ENCODE assay signal across 9 mouse cellular contexts in the genomic region with DNA sequence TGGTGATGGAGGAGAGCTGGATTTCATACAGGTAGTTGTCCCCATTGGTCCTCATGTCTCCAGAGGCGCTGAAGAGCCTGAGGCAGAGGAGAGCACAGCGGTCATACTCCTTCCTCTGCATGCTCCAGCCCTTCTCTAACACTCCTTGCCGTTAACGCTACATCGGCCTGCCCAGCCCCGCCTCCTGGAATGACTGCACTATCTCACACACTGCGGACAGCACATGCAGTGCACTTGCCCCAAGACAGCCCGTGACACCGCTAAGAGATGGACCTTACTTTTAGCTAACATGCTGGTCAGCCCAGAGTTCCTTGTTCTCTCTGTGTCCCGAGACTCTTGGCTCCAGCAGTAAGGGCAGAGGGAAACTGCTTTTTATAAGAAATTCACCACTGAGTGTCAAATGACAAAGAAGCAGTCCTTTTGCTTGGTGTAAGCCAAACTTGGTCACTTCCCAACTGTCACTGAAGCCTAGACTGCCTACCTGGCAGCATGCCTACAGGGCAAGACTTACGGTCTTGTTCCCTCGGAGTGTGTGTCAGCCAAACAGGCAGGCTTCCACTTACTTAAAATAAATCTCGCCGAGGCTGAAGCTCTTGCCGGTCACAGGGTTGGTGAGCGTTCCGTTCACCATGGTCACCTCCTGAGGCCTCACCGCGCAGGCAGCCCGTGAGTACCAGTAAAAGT. TPM values are rescaled to one million over a fixed set of nuclear protein-coding genes. Genes with fewer than 3 reads are reported as not detected.
DNase-seq lines count a peak whose midpoint lies in the region; ATAC-seq and TF ChIP-seq lines count a peak whose summit lies in the region.
"Had no signal": no experiment of that assay in that cellular context is flagged by ENCODE, and none has a peak within 500 bp of the region (broad histone marks: within the 10 kb centered on the region; RNA-seq: fewer than 3 reads in every experiment).

No protein-coding gene starts in this region.

- TF ChIP-seq EP300 in heart, adult 2 months (IDR thresholded peaks at IDR 0.05; ENCODE audit: insufficient read depth, low read depth, low read length): 0 out of 2 replicates have a peak, but pooled peaks have one; percentile 39

- no peak overlapping the region for H3K9ac ChIP-seq in limb, embryonic 15.5 days
- H3K9ac ChIP-seq in heart, adult 2 months (ENCODE audit: low read depth, low read length): peak overlapping the region; percentile 11; the same call in 1 of the 2 replicates
- no peak overlapping the region for H3K9ac ChIP-seq in liver, embryonic 11.5 days (ENCODE audit: low read depth, low read length)

- DNase-seq in limb, embryonic 10.5 days (ENCODE audit: low spot score): no peak
- peak; percentile 50 to 81 for DNase-seq in heart, adult 2 months
- peak; percentile 25 to 41 for DNase-seq in layer of hippocampus, postnatal 14 days (ENCODE audit: low spot score in 2 of 2)
- no peak for DNase-seq in liver, embryonic 11.5 days (ENCODE audit: low spot score)
- DNase-seq in liver: no peak

- intact Hi-C loops in heart, adult 2 months (cut with DNase I): no loop called here

- H3K27ac ChIP-seq in limb, embryonic 15.5 days: peak overlapping the region; percentile 48; the same call in 1 of the 2 replicates
- H3K27ac ChIP-seq in limb, embryonic 10.5 days: no peak overlapping the region
- peak overlapping the region; percentile 83 for H3K27ac ChIP-seq in heart, adult 2 months
- H3K27ac ChIP-seq in liver, embryonic 11.5 days (ENCODE audit: low read depth, low read length): no peak overlapping the region

- H3K4me1 ChIP-seq in limb, embryonic 15.5 days: peaks cover 14% of the 10 kb centered on the region; the same call in 1 of the 2 replicates
- no peaks in the 10 kb centered on the region for H3K4me1 ChIP-seq in limb, embryonic 10.5 days
- peaks cover 6% of the 10 kb centered on the region; the same call in 1 of the 2 replicates for H3K4me1 ChIP-seq in heart, adult 2 months (ENCODE audit: control insufficient read depth, insufficient read depth, low read length)
- no peaks in the 10 kb centered on the region for H3K4me1 ChIP-seq in liver, embryonic 11.5 days (replicated peaks; ENCODE audit: control insufficient read depth, insufficient read depth, low read length)

- no peaks in the 10 kb centered on the region for H3K27me3 ChIP-seq in limb, embryonic 15.5 days
- H3K27me3 ChIP-seq in limb, embryonic 10.5 days (ENCODE audit: low read depth, poor library complexity, severe bottlenecking): no peaks in the 10 kb centered on the region
- no peaks in the 10 kb centered on the region for H3K27me3 ChIP-seq in heart, adult 2 months (ENCODE audit: control insufficient read depth, insufficient read depth, low read length)
- no peaks in the 10 kb centered on the region for H3K27me3 ChIP-seq in liver, embryonic 11.5 days (replicated peaks; ENCODE audit: control insufficient read depth, insufficient read depth, low read length)

- H3K36me3 ChIP-seq in limb, embryonic 15.5 days: peaks cover 86% of the 10 kb centered on the region
- peaks cover 100% of the 10 kb centered on the region for H3K36me3 ChIP-seq in limb, embryonic 10.5 days
- H3K36me3 ChIP-seq in heart, adult 2 months (ENCODE audit: control insufficient read depth, insufficient read depth, low read length): no peaks in the 10 kb centered on the region; the same call in 1 of the 2 replicates
- H3K36me3 ChIP-seq in liver, embryonic 11.5 days (ENCODE audit: control insufficient read depth, insufficient read depth, low read length): peaks cover 41% of the 10 kb centered on the region

- H3K4me2 ChIP-seq in limb, embryonic 15.5 days: no peak overlapping the region
- H3K4me2 ChIP-seq in liver, embryonic 11.5 days: no peak overlapping the region

- TF ChIP-seq POLR2A in heart, adult 2 months (IDR thresholded peaks at IDR 0.05; ENCODE audit: insufficient read depth, low read depth, low read length): no peak; the same call in 1 of the 2 replicates

- no peak for ATAC-seq in limb, embryonic 15.5 days (ENCODE audit: insufficient number of reproducible peaks, low FRiP score, low TSS enrichment, low read depth)
- ATAC-seq in cerebellum, adult (ENCODE audit: insufficient number of reproducible peaks, low FRiP score, low TSS enrichment): peak; percentile 37
- ATAC-seq in megakaryocyte progenitor cell, adult 5-6 weeks (replicated peaks; ENCODE audit: poor library complexity): no peak
- ATAC-seq in liver, embryonic 11.5 days (replicated peaks; ENCODE audit: low FRiP score): no peak

- no peak overlapping the region for H3K4me3 ChIP-seq in limb, embryonic 15.5 days
- H3K4me3 ChIP-seq in limb, embryonic 10.5 days: no peak overlapping the region
- H3K4me3 ChIP-seq in heart, adult 2 months: no peak overlapping the region
- H3K4me3 ChIP-seq in liver, embryonic 11.5 days (ENCODE audit: low read depth, low read length): no peak overlapping the region
- H3K4me3 ChIP-seq: erythroblast, embryonic 14.5 days had no signal

- H3K9me3 ChIP-seq in limb, embryonic 15.5 days: no peaks in the 10 kb centered on the region
- H3K9me3 ChIP-seq in limb, embryonic 10.5 days (replicated peaks): no peaks in the 10 kb centered on the region
- no peaks in the 10 kb centered on the region for H3K9me3 ChIP-seq in liver, embryonic 11.5 days (ENCODE audit: control insufficient read depth, low read length)

- no peaks in the 10 kb centered on the region for H3K79me2 ChIP-seq in heart, adult 2 months (replicated peaks; ENCODE audit: control insufficient read depth, insufficient read depth, low read length)

- no peak for TF ChIP-seq CTCF in heart, adult 2 months (IDR thresholded peaks at IDR 0.05)

- 76% methylated on average over 20 of the region's 20 CpGs for WGBS in limb, embryonic 15.5 days
- WGBS in limb, embryonic 10.5 days: 90% methylated on average over 20 of the region's 20 CpGs
- 49% methylated on average over 20 of the region's 20 CpGs for WGBS in heart, adult 2 months
- 87% methylated on average over 20 of the region's 20 CpGs for WGBS in liver, embryonic 11.5 days

RNA-seq across cellular contexts. Expression of a gene that starts 12.9 kb away (rescaled TPM):
- polyA plus RNA-seq in limb, embryonic 15.5 days (2015; fragmentation: Nextera tagmentation; extraction: Ambion mirVana): not detected in 2 replicates
- not detected in 2 replicates for polyA plus RNA-seq in limb, embryonic 10.5 days (2016; fragmentation: Nextera tagmentation; extraction: Ambion mirVana)
- 10 to 100 TPM in 1 of 2 experiments, 1 to 10 TPM in 1; 7.9 to 10.8 TPM for total RNA-seq in heart, adult 2 months (2021)
- 2.7 and 9.0 TPM in 2 replicates for polyA plus RNA-seq in heart, adult 2 months (2012; rRNA removed)
- total RNA-seq in layer of hippocampus, postnatal 14 days (2021): not detected
- total RNA-seq in megakaryocyte progenitor cell, adult 5-6 weeks (2015): not detected in 2 replicates
- not detected in 2 replicates for total RNA-seq in megakaryocyte progenitor cell, adult 5-6 weeks (2017)
- 0.10 TPM in 1 of 2 replicates, not detected in the other for polyA plus RNA-seq in liver, embryonic 11.5 days (2014; fragmentation: Nextera tagmentation; extraction: Ambion mirVana)
- polyA plus RNA-seq: erythroblast, embryonic 14.5 days had no signal

Comparison
In these comparisons a context has a peak if more than half of its experiments do, and no peak if none do; other contexts are left out.
1. H3K27ac ChIP-seq: peak in limb, embryonic 15.5 days (single experiment) and heart, adult 2 months (single experiment); none in limb, embryonic 10.5 days (single experiment) and liver, embryonic 11.5 days (single experiment).
2. DNase-seq: peak in heart, adult 2 months (2 of 2) and layer of hippocampus, postnatal 14 days (2 of 2); none in limb, embryonic 10.5 days (single experiment), liver, embryonic 11.5 days (single experiment) and liver (single experiment).